Mouse (Mus musculus) megakaryocyte, embryonic 14.5 days (primary cell): ENCODE measurements around the gene Prkca.

Experiments used
- FLI1 ChIP-seq: IDR thresholded peaks from 2 replicates; pipeline ENCODE4 v1.6.1; 2012; ENCODE audit warnings: low read length, inconsistent platforms, mixed read lengths
- GATA1 ChIP-seq: IDR thresholded peaks from 3 replicates; pipeline ENCODE4 v1.6.1; 2012; ENCODE audit warnings: mixed read lengths, low read length, inconsistent platforms, borderline replicate concordance

GRCm38 (mm10) chr11:108322156-108322555 lies 21.6 kb downstream of the Prkca start:
- TF ChIP-seq FLI1, result no peak
- TF ChIP-seq GATA1, result no peak
